Mouse (Mus musculus) Patski (cell line): ENCODE results near the gene Chn2. TPM values are rescaled to one million over a fixed set of nuclear protein-coding genes. Genes with fewer than 3 reads are reported as not detected.

Experiments used
- ATAC-seq: fragments of 100-300 bp; one replicate; pipeline ENCODE4 v1.8.0; 2021
- CTCF ChIA-PET: fragments of 350-600 bp; sonication (Branson Sonifier 250); formaldehyde crosslinking; loops from one replicate; lab custom pipeline; 2022; ENCODE audit warnings: inconsistent platforms; lab: Charles Lee
- POLR2A ChIA-PET: fragments of 350-600 bp; sonication (Branson Sonifier 250); formaldehyde crosslinking; loops from one replicate; lab custom pipeline; 2022; ENCODE audit warnings: antibody characterized with exemption, inconsistent platforms; lab: Charles Lee
- DNase-seq: peaks from one replicate; pipeline ENCODE4 v3.0.0-alpha.2; 2011; ENCODE audit warnings: low read depth, low spot score
- H3K27me3 ChIP-seq: fragments of 371-371 bp; one replicate; pipeline ENCODE4 v1.5.1; 2021
- CTCF ChIP-seq: fragments of 100-300 bp; IDR thresholded peaks from one replicate; pipeline ENCODE4 v1.5.1; 2021
- in situ Hi-C: fragments of 300-500 bp; cut with MboI; formaldehyde crosslinking; loops from 3 replicates; pipeline ENCODE4 v1.11.1; 2018; ENCODE audit warnings: low pct_unique_long_range_greater_than_20kb, mixed read lengths
- polyA plus RNA-seq: library from polyadenylated mRNA; unstranded; gene quantifications from one replicate; pipeline ENCODE4 v1.2.3, GENCODE M21; 2021

Chn2 gene
- polyA plus RNA-seq, 1 experiment from 2014 or later, result 15.7 TPM

GRCm38 (mm10) chr6:54341133-54341532 is 301.8 kb downstream of the Chn2 start:
- no peak for ATAC-seq
- no peak for TF ChIP-seq CTCF
- DNase-seq, result no peak
- POLR2A ChIA-PET, result no interaction called here
- CTCF ChIA-PET, result no interaction called here
- H3K27me3 ChIP-seq, result no peaks in the 10 kb centered on the region
- in situ Hi-C loops, result loop anchor here (10.0 kb wide), 1 partner anchor 316 kb away; no protein-coding TSS in a partner anchor

- ATAC-seq, result no peak
- no peak for TF ChIP-seq CTCF
- ChIA-PET CTCF (interaction anchor here (1.0 kb wide), 1 partner anchor 11 kb away, joined by 3 read pairs; no protein-coding TSS in a partner anchor), POLR2A (no interaction called here)
- no peaks in the 10 kb centered on the region for H3K27me3 ChIP-seq
- no peak for DNase-seq
- in situ Hi-C loops, result loop anchor here (10.0 kb wide), 1 partner anchor 317 kb away; no protein-coding TSS in a partner anchor
Observed at GRCm38 (mm10) chr6:54342223-54342622, 302.9 kb downstream of the Chn2 start.

Other genes starting within 250 kb of the Chn2 start
- 0.04 TPM for gene Tril, start 218.7 kb upstream of the Chn2 start, polyA plus RNA-seq
- gene Cpvl, start 60.9 kb upstream of the Chn2 start, polyA plus RNA-seq, result 0.06 TPM